ENCODE assay signal across 6 mouse cellular contexts in the genomic region with DNA sequence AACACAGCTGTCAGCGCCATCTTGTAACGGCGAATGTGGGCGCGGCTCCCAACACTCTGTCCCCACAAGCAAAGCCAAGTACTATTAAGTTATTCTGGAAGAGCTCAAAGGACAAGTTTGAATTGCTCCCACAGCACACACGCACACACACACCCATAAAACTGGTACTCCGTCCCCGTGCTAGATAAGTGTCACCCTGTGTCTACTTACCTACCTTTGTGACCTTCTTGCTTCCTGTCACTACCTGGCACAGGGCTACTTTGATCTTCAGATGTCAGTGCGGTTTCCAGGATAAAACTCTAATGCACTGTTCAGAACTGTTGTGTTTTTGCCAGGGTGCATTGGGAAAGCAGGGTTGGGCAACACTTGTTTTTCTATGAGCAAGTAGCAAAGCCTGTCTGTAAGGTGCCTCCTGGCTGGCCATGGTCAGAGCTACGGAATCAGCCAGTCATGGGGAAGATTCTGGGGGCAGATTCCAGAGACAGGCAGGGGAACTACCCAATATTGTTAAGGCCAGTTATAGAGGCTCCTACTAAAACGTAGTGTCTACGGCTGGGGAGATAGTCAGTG.
A peak's percentile ranks its signal among the peaks of the same experiment; 100 is the strongest.
DNase-seq lines count a peak whose midpoint lies in the region; ATAC-seq and TF ChIP-seq lines count a peak whose summit lies in the region.
"Not testable (repeated sequence)": the region's sequence is repeated elsewhere in the genome, so short reads cannot be mapped to it uniquely, and the experiment has no call there.

No protein-coding gene starts in this region.

- peak; percentile 64 for ATAC-seq in granulocyte monocyte progenitor cell, adult 5-6 weeks (replicated peaks; ENCODE audit: poor library complexity, severe bottlenecking)
- peak; percentile 43; the same call in 1 of the 2 replicates for ATAC-seq in intestine, embryonic 14.5 days (replicated peaks; ENCODE audit: low FRiP score, low TSS enrichment, low read depth)
- peak; percentile 78 for ATAC-seq in intestine, postnatal 0 days
- ATAC-seq in liver, embryonic 12.5 days: peak; percentile 44
- ATAC-seq in megakaryocyte progenitor cell, adult 5-6 weeks (replicated peaks; ENCODE audit: poor library complexity): peak; percentile 54
- peak; percentile 32; the same call in 1 of the 2 replicates for ATAC-seq in stomach, postnatal 0 days (ENCODE audit: low FRiP score, low TSS enrichment)

- H3K27ac ChIP-seq in intestine, embryonic 14.5 days (ENCODE audit: low read depth); intestine, postnatal 0 days (ENCODE audit: low read depth, low read length); liver, embryonic 12.5 days; stomach, postnatal 0 days (replicated peaks): not testable (repeated sequence)

- H3K27me3 ChIP-seq in intestine, embryonic 14.5 days (replicated peaks; ENCODE audit: control insufficient read depth, insufficient read depth, low read length); intestine, postnatal 0 days (replicated peaks; ENCODE audit: control insufficient read depth, insufficient read depth, low read length); liver, embryonic 12.5 days (replicated peaks); stomach, postnatal 0 days (ENCODE audit: control insufficient read depth, insufficient read depth, low read length): not testable (repeated sequence)

- H3K4me3 ChIP-seq in intestine, embryonic 14.5 days (ENCODE audit: low read depth, low read length); intestine, postnatal 0 days (ENCODE audit: low read depth, low read length); liver, embryonic 12.5 days; stomach, postnatal 0 days (ENCODE audit: low read depth, low read length): not testable (repeated sequence)

- 91% methylated on average over 9 of the region's 12 CpGs for WGBS in intestine, embryonic 14.5 days
- 92% methylated on average over 9 of the region's 12 CpGs for WGBS in intestine, postnatal 0 days
- WGBS in liver, embryonic 12.5 days (ENCODE audit: insufficient replicate concordance): 81% methylated on average over 11 of the region's 12 CpGs
- 87% methylated on average over 9 of the region's 12 CpGs for WGBS in stomach, postnatal 0 days

- DNase-seq in intestine, embryonic 14.5 days (ENCODE audit: low spot score); stomach, postnatal 0 days (ENCODE audit: low spot score): not testable (repeated sequence)

- not testable (repeated sequence) for TF ChIP-seq EP300 in stomach, postnatal 0 days (optimal IDR thresholded peaks at IDR 0.05)

- not testable (repeated sequence) for H3K9ac ChIP-seq in intestine, embryonic 14.5 days (ENCODE audit: low read length); intestine, postnatal 0 days (ENCODE audit: low read depth, low read length); liver, embryonic 12.5 days; stomach, postnatal 0 days (ENCODE audit: low read length)

- H3K36me3 ChIP-seq in intestine, embryonic 14.5 days (ENCODE audit: control insufficient read depth, insufficient read depth, low read length); intestine, postnatal 0 days (ENCODE audit: control insufficient read depth, insufficient read depth); liver, embryonic 12.5 days; stomach, postnatal 0 days (ENCODE audit: control insufficient read depth, insufficient read depth, low read length): not testable (repeated sequence)

- not testable (repeated sequence) for H3K4me1 ChIP-seq in intestine, embryonic 14.5 days (replicated peaks; ENCODE audit: control insufficient read depth, insufficient read depth, low read length); intestine, postnatal 0 days (replicated peaks; ENCODE audit: control insufficient read depth, insufficient read depth, low read length); liver, embryonic 12.5 days; stomach, postnatal 0 days (replicated peaks; ENCODE audit: control insufficient read depth, insufficient read depth)

- not testable (repeated sequence) for H3K4me2 ChIP-seq in intestine, embryonic 14.5 days (ENCODE audit: low read length); intestine, postnatal 0 days (replicated peaks; ENCODE audit: low read depth); liver, embryonic 12.5 days; stomach, postnatal 0 days (replicated peaks; ENCODE audit: low read depth)

- not testable (repeated sequence) for TF ChIP-seq CTCF in intestine, postnatal 0 days (IDR thresholded peaks at IDR 0.05; ENCODE audit: low read depth); stomach, postnatal 0 days (IDR thresholded peaks at IDR 0.05; ENCODE audit: low read depth)

- H3K9me3 ChIP-seq in intestine, embryonic 14.5 days (ENCODE audit: control insufficient read depth, low read length); intestine, postnatal 0 days (ENCODE audit: control insufficient read depth); liver, embryonic 12.5 days (replicated peaks); stomach, postnatal 0 days (ENCODE audit: control insufficient read depth, low read length): not testable (repeated sequence)
